Mouse (Mus musculus) activated CD4-positive, CD25-positive, alpha-beta regulatory T cell (primary cell): ENCODE data around the gene Zfp607a. TPM values are rescaled to one million over a fixed set of nuclear protein-coding genes. Genes with fewer than 3 reads are reported as not detected.

Experiments
- polyA plus RNA-seq, 2 experiments: library from polyadenylated mRNA; unstranded; fragments of 100-300 nt; shearing (Covaris generic); gene quantifications; one replicate each; pipeline ENCODE4 v1.2.1; 2017

Gene Zfp607a
- polyA plus RNA-seq, result 10 to 100 TPM in 1 of 2 experiments, 1 to 10 TPM in 1; 8.7 to 10.5 TPM

DNA sequence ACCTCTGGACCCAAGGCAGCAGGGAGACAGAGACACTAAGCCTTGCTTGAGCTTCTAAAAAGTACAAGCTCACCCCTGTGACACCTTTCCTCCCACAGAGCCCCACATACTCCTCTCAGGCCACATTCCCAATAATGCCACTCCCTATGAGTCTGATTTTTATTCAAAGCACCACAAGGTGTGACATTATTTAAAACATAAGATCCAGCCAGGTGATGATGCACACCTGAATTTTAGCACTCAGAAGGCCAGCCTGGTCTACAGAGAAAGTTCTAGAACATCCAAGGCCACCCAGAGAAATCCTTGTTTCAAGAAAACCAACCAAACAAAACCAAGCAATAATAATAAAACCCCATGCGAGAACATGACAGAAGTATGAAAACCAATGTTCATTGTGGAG is at the start of gene Zfp607a:
Zfp607a (plus strand) TSS at position 301 of the 400 bp plus-strand sequence.

DNA sequence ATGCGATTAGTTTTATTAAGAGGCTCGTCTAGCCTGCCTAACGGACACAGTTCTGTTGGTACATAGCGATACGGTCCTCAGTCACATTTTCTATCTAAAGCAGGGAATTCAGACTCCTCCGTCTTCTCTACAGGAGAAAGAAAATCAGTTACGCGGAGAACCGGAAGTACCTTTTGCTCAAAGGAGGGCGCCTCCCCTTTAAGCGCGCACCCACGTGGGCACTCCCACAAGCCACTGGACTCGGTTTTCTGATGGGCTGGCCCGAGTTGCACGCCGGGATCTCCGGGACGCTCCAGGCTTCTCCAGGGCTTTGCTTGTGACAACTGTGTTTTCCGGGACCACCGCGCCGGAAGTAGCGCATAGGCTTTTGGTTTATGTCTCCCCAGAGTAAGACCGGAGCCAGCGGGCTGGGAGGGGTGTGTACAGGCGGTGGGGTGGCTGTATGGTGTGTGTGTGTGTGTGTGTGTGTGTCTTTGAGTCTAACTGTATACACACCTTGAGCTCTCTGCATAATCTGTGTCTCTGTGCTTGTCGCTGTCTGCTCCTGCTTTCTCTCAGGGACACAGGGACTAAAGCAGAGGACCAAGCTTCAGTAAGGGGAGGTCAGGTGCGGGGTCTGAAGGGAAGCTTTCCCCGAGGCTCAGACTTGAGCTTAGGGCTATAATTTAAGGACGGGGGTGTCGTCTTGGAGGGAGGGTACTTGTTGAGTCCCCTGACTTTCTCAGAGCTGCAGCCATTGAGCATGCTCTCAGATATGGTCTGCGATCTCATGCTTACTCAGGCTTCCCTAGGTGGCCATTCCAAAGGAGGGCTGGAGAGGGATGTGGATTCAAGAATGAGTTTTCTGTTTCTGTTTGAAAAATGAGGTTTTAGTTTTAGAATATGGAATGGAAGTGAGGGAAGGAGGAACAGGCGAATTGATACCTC is 18.7 kb upstream of the Zfp607a start, which contains the start of gene Zfp59:
Zfp59 (plus strand) TSS at position 285 of the 927 bp plus-strand sequence.

DNA sequence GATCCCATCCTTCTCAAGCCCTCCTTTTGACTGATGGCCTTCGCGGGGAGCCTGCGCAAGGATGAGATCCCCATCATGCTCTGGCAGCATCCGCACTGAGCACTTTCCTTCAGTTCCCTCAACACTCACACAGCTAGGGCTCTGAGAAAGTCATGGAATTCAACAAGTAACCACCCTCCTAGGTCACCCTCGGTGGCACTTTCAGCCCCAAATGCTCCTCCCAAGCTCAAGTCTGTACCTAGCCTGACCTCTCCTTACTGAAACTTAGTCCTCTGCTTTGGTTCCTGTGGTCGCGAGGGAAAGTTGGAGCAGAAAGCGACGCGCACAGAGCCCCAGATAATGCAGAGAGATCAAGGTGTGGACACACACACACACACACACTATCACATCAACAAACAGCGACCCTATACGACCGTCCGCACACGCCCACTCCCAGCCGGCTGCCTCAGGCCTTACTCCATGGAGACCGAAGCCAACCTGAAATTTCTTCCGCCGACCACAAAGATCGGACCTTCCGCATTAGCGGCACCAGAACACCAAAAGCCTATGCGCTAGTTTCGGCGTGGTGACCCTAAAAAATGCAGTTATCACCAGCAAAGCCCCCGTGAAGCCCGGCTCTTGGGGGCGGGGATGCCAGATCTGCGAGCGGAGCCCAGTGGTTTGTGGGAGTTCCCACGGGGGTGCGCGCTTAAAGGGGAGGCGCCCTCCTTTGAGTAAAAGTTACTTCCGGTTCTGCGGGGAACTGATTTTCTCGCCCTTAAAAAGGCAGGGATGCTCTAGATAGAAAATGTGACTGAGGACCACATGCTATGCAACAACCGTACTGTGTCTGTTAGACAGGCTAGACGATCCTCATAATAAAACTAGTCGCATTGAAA is 71.7 kb downstream of the Zfp607a start, which contains the start of gene Zfp974:
Zfp974 (minus strand) TSS at position 643 of the 878 bp plus-strand sequence.

Other genes with a start within 250 kb of the Zfp607a start
- gene Ttc9b, start 203.6 kb upstream of the Zfp607a start, polyA plus RNA-seq, result not detected
- 10 to 100 TPM; 13.9 to 19.1 TPM for gene Map3k10, start 182.9 kb upstream of the Zfp607a start, polyA plus RNA-seq
- 1 to 10 TPM in 1 of 2 experiments, under 1 TPM in 1; 0.95 to 7.4 TPM for gene Zfp607b, start 168.2 kb upstream of the Zfp607a start, polyA plus RNA-seq
- 10 to 100 TPM in 1 of 2 experiments, 1 to 10 TPM in 1; 9.8 to 13.4 TPM for gene Zfp60, start 126.1 kb upstream of the Zfp607a start, polyA plus RNA-seq
- gene Zfp626, start 50.3 kb upstream of the Zfp607a start, polyA plus RNA-seq, result 1 to 10 TPM; 2.7 to 3.4 TPM
- gene Zfp59, start 18.9 kb upstream of the Zfp607a start, polyA plus RNA-seq, result 1 to 10 TPM; 5.1 to 6.4 TPM
- gene Zfp974, start 71.9 kb downstream of the Zfp607a start, polyA plus RNA-seq, result 1 to 10 TPM; 3.7 to 9.5 TPM
- 10 to 100 TPM in 1 of 2 experiments, 1 to 10 TPM in 1; 9.6 to 11.9 TPM for gene Zfp780b, start 121.6 kb downstream of the Zfp607a start, polyA plus RNA-seq
- 1 to 10 TPM; 5.8 to 5.9 TPM for gene Zfp850, start 156.6 kb downstream of the Zfp607a start, polyA plus RNA-seq
- 100 to 1,000 TPM; 194 to 235 TPM for gene Psmc4, start 192.6 kb downstream of the Zfp607a start, polyA plus RNA-seq
- gene Fcgbp, start 213.7 kb downstream of the Zfp607a start, polyA plus RNA-seq, result under 1 TPM in 1 of 2 experiments, not detected in 1; 0.45 TPM